Mouse (Mus musculus) liver, adult 2 months (tissue): ENCODE results near the gene Npy4r. TPM values are rescaled to one million over a fixed set of nuclear protein-coding genes. Genes with fewer than 3 reads are reported as not detected.
A peak's percentile ranks its signal among the peaks of the same experiment; 100 is the strongest.

ENCODE experiments used
- DNase-seq: peaks from one replicate; pipeline ENCODE4 v3.0.0-alpha.2; 2011; ENCODE audit warnings: low read depth, low spot score; ENCODE audit errors: extremely low read depth
- H3K27ac ChIP-seq: fragments of 200-500 bp; replicated peaks from 2 replicates; pipeline ENCODE4 v1.5.1; 2012; ENCODE audit warnings: low read depth, mild to moderate bottlenecking, control low read depth, inconsistent platforms, low read length; ENCODE audit not compliant: insufficient read depth
- H3K27me3 ChIP-seq: fragments of 200-500 bp; 2 replicates; pipeline ENCODE4 v1.6.1; 2012; ENCODE audit warnings: mild to moderate bottlenecking, moderate library complexity, low read length, inconsistent platforms; ENCODE audit not compliant: control insufficient read depth, insufficient read depth
- H3K36me3 ChIP-seq: fragments of 200-500 bp; 2 replicates; pipeline ENCODE4 v1.6.1; 2012; ENCODE audit warnings: low read length, inconsistent platforms; ENCODE audit not compliant: control insufficient read depth, insufficient read depth
- H3K4me1 ChIP-seq: fragments of 200-500 bp; 2 replicates; pipeline ENCODE4 v1.6.1; 2011; ENCODE audit warnings: low read length; ENCODE audit not compliant: control insufficient read depth, insufficient read depth
- H3K4me3 ChIP-seq: fragments of 200-500 bp; 2 replicates; pipeline ENCODE4 v1.5.1; 2011; ENCODE audit warnings: low read depth, mild to moderate bottlenecking, control low read depth, low read length, moderate library complexity; ENCODE audit not compliant: insufficient read depth
- H3K79me2 ChIP-seq: fragments of 200-500 bp; 2 replicates; pipeline ENCODE4 v1.6.1; 2012; ENCODE audit warnings: inconsistent platforms, mild to moderate bottlenecking, low read length, moderate library complexity; ENCODE audit not compliant: control insufficient read depth, insufficient read depth
- H3K9ac ChIP-seq: fragments of 200-500 bp; 2 replicates; pipeline ENCODE4 v1.6.1; 2012; ENCODE audit warnings: low read depth, mild to moderate bottlenecking, control low read depth, inconsistent platforms, low read length
- CTCF ChIP-seq: fragments of 200-500 bp; IDR thresholded peaks from 2 replicates; pipeline ENCODE4 v1.5.1; 2011; ENCODE audit warnings: low read depth, low read length, control low read depth
- POLR2A ChIP-seq: fragments of 200-500 bp; IDR thresholded peaks from 2 replicates; pipeline ENCODE4 v1.6.1; 2011; ENCODE audit warnings: low read length, control low read depth; ENCODE audit not compliant: insufficient read depth; ENCODE audit errors: extremely low read depth
- WGBS: fragments of 180-500 bp; shearing (Covaris S2); methylation state at CpG from one replicate; pipeline ENCODE4 v1.1.7; 2018; 5-methylcytosine and 5-hydroxymethylcytosine counted together
- polyA plus RNA-seq: library from polyadenylated mRNA; depleted of rRNA; stranded (reverse); fragments of >200 nt; gene quantifications from 2 replicates; pipeline ENCODE4 v1.2.3, GENCODE M21; 2012; rRNA removed
- total RNA-seq: library from RNA; depleted of rRNA; stranded (reverse); fragments of >200 nt; gene quantifications from 2 replicates; pipeline ENCODE4 v1.2.3, GENCODE M21; 2014; rRNA removed

Gene Npy4r
- total and polyA plus RNA-seq, 2 experiments, result under 0.01 TPM; not detected in 1

DNA sequence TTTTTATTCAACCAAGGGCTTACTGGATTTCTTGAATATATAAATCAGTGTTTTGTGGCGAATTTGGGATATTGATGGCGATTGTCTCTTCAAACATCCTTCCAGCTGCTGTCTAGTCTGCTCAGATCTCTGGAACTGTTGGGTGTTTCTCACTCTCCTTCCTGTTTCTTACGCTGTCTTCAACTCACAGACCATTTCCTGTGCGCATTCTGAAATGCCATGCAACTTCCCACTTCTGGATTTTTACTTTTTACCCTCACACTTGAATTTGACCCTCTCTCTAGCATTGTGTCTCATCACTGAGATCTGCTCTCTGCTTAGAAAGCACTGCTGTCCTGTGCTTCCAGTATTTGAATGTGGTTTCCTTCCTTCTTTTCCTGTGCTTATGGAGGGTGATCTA lies 44.7 kb downstream of the Npy4r start:
- 76% methylated on average over 4 of the region's 4 CpGs for WGBS
- Histone ChIP-seq H3K36me3 (no peaks in the 10 kb centered on the region), H3K9ac (no peak overlapping the region), H3K27me3 (no peaks in the 10 kb centered on the region), H3K79me2 (no peaks in the 10 kb centered on the region), H3K4me3 (no peak overlapping the region), H3K4me1 (no peaks in the 10 kb centered on the region), H3K27ac (no peak overlapping the region)
- no peak for DNase-seq
- no peak for TF ChIP-seq POLR2A
- TF ChIP-seq CTCF, result no peak

DNA sequence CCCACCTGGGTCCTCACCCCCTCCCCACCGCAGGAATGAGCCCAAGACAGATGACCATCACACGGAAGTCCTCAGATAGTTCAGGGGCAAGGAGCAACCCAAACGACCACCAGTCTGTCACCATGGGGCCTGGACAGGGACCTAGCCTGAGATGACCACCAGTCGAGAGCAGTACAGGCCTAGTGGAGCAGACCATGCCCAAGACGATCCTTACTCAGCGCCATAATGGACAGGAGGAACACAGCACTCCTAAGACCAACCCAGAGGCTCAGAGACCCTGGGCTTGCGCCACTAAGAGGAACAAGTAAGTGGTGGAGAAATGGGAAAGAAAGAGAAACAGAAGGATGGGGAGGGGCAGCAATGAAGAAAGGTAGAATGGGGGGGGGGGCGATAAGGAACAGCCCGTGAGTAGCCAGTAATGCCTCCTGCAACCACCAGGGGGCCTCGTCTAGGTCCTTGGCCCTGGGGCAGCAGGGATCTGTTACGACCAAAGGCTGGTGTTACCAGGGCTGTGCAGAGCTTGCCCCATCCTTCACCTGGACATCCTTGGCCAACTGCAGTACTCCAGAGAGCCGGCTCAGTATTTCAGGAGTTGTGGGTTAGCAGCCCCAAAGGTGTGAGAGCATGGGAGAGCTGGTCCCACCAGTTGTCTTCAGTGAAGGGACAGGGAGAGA lies 45.8 kb downstream of the Npy4r start:
- Histone ChIP-seq H3K9ac (no peak overlapping the region), H3K27ac (no peak overlapping the region), H3K4me3 (no peak overlapping the region), H3K4me1 (no peaks in the 10 kb centered on the region), H3K36me3 (no peaks in the 10 kb centered on the region), H3K27me3 (no peaks in the 10 kb centered on the region), H3K79me2 (no peaks in the 10 kb centered on the region)
- 54% methylated on average over 12 of the region's 12 CpGs for WGBS
- TF ChIP-seq POLR2A (no peak), CTCF (peak; percentile 77)
- peak; percentile 5 for DNase-seq

DNA sequence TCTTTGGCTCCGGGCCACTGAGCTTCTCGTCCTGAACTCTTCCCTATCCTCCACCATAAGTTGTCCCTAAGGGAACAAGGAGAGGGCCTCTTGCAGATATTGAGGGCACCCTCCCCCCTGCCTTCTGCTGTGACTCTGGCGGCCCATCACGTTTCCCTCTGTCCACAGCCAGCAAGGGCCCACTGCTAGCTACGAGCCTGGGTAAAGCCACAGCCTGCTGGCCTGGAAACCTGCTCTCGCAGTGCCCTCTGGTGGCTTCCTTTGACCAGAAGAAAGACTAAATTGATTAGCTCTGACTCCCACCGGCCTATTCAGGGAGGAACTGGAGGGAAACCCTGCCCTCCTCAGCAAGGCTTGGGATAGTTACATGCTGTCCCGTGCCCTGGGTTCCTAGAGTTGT lies 47.4 kb downstream of the Npy4r start:
- Histone ChIP-seq H3K79me2 (no peaks in the 10 kb centered on the region), H3K4me1 (no peaks in the 10 kb centered on the region), H3K27me3 (no peaks in the 10 kb centered on the region), H3K4me3 (no peak overlapping the region), H3K9ac (no peak overlapping the region), H3K27ac (no peak overlapping the region), H3K36me3 (no peaks in the 10 kb centered on the region)
- DNase-seq, result peak; percentile 45
- WGBS, result 13% methylated on average over 8 of the region's 8 CpGs
- TF ChIP-seq POLR2A, result no peak
- TF ChIP-seq CTCF, result peak; percentile 82

DNA sequence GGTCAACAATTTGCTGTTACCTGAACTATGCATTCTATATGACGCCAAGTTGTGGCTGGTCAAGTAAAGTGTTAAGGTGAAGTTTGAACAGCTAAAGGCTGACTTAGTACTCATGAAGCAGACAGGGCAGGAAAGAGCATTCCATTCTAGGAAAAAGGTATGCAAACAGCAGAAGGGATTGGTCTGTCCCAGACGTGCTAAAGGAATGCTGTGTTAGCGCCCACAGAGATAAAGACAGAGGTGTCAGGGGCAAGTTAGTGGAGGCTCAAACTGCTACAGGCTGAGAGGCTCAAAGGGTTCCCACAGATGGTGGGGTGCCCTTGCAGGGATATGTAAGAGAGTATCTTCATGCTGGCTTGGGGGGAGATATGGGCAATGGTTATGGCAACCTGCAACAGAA lies 48.4 kb downstream of the Npy4r start:
- TF ChIP-seq CTCF, result no peak
- TF ChIP-seq POLR2A, result no peak
- no peak for DNase-seq
- WGBS, result 86% methylated on average over 3 of the region's 3 CpGs

DNA sequence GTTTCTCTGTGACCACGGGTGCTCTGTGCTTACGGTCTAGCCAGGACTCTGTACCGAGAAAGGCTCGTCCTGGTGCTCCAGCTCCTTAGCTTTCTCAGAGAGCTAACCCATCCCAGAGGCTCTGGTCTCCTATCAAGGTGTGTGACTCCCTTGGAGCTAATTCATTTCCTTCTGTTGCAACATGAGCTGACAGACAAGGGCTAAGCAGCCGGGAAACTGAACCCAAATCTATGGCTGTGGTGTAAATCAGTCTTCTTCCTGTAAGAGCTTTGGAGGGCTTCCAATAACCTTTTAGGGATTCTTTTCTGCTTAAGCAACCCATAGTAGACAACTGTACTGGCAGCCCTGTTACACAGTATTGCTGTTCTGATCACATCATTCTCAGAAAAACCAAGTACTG lies 49.7 kb downstream of the Npy4r start, which contains the start of gene A630023A22Rik:
TSS of gene A630023A22Rik (minus strand) at position 154 of the 400 bp plus-strand sequence.
- 77% methylated on average over 5 of the region's 5 CpGs for WGBS
- TF ChIP-seq CTCF (no peak), POLR2A (no peak)
- DNase-seq, result no peak
- no peaks in the 10 kb centered on the region for H3K4me1 ChIP-seq
- no peak within 1 kb of the TSS for H3K4me3 ChIP-seq
- H3K36me3 ChIP-seq, result no peaks in the 10 kb centered on the region
- no peak within 1 kb of the TSS for H3K9ac ChIP-seq
- no peaks in the 10 kb centered on the region for H3K79me2 ChIP-seq
- H3K27me3 ChIP-seq, result no peaks in the 10 kb centered on the region
- no peak within 1 kb of the TSS for H3K27ac ChIP-seq

More for the DNA sequence above, 48.4 kb downstream of the Npy4r start:
- no peaks in the 10 kb centered on the region for H3K27me3 ChIP-seq
- H3K36me3 ChIP-seq, result no peaks in the 10 kb centered on the region
- no peak overlapping the region for H3K9ac ChIP-seq
- H3K27ac ChIP-seq, result no peak overlapping the region
- H3K4me1 ChIP-seq, result no peaks in the 10 kb centered on the region
- H3K4me3 ChIP-seq, result no peak overlapping the region
- H3K79me2 ChIP-seq, result no peaks in the 10 kb centered on the region

DNA sequence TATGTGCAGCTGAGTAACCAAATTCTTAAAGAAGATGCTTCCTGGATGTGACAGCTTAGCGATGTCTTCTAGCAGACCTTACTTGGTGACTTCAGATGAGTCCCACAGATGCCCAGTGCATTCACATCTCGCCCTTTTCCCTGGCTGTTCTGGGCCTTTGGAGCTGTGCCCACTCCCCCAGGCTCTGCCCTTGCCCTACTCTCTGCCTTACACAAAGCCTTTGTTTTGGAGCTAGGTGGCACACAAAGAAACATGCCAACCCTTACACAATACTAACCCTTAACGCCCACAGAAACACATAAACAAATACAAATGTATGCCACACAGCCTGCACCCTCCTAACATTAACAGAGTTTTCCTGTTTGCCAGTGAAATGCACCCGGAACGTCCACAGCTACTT lies 56.1 kb downstream of the Npy4r start:
- H3K4me1 ChIP-seq, result no peaks in the 10 kb centered on the region
- no peaks in the 10 kb centered on the region for H3K79me2 ChIP-seq
- WGBS, result 75% methylated on average over 5 of the region's 5 CpGs
- no peaks in the 10 kb centered on the region for H3K27me3 ChIP-seq
- H3K36me3 ChIP-seq, result no peaks in the 10 kb centered on the region
- no peak overlapping the region for H3K27ac ChIP-seq
- DNase-seq, result no peak
- H3K9ac ChIP-seq, result no peak overlapping the region
- H3K4me3 ChIP-seq, result no peak overlapping the region
- TF ChIP-seq CTCF (no peak), POLR2A (no peak)

Other genes starting within 250 kb of the Npy4r start
- gene Gdf10, start 228.9 kb downstream of the Npy4r start, total RNA-seq, result 0.92 and 1.3 TPM in 2 replicates
- gene Gdf10, start 228.9 kb downstream of the Npy4r start, polyA plus RNA-seq, result 3.1 and 3.6 TPM in 2 replicates
- gene Gdf2, start 211.4 kb downstream of the Npy4r start, total RNA-seq, result 12.3 and 13.1 TPM in 2 replicates
- gene Gdf2, start 211.4 kb downstream of the Npy4r start, polyA plus RNA-seq, result 4.9 and 5.4 TPM in 2 replicates
- gene Rbp3, start 198.5 kb downstream of the Npy4r start, total RNA-seq, result not detected in 2 replicates
- gene Rbp3, start 198.5 kb downstream of the Npy4r start, polyA plus RNA-seq, result not detected in 2 replicates
- gene Zfp488, start 173.7 kb downstream of the Npy4r start, total RNA-seq, result under 0.01 TPM in 2 replicates
- not detected in 2 replicates for gene Zfp488, start 173.7 kb downstream of the Npy4r start, polyA plus RNA-seq
- not detected in 2 replicates for gene Gm30083, start 137.3 kb downstream of the Npy4r start, total RNA-seq
- gene Gm30083, start 137.3 kb downstream of the Npy4r start, polyA plus RNA-seq, result not detected in 2 replicates
- gene Gm5460, start 135.7 kb downstream of the Npy4r start, total RNA-seq, result not detected in 2 replicates
- not detected in 2 replicates for gene Gm5460, start 135.7 kb downstream of the Npy4r start, polyA plus RNA-seq
- not detected in 2 replicates for gene Antxrl, start 99.8 kb downstream of the Npy4r start, total RNA-seq
- not detected in 2 replicates for gene Antxrl, start 99.8 kb downstream of the Npy4r start, polyA plus RNA-seq
- 0.07 TPM in 1 of 2 replicates, not detected in the other for gene Anxa8, start 66.5 kb downstream of the Npy4r start, total RNA-seq
- not detected in 2 replicates for gene Anxa8, start 66.5 kb downstream of the Npy4r start, polyA plus RNA-seq
- not detected in 2 replicates for gene A630023A22Rik, start 49.7 kb downstream of the Npy4r start, total RNA-seq
- not detected in 2 replicates for gene A630023A22Rik, start 49.7 kb downstream of the Npy4r start, polyA plus RNA-seq
- gene Gprin2, start 49.2 kb upstream of the Npy4r start, total RNA-seq, result under 0.01 and 0.09 TPM in 2 replicates
- 0.01 TPM in 1 of 2 replicates, not detected in the other for gene Gprin2, start 49.2 kb upstream of the Npy4r start, polyA plus RNA-seq
- gene Syt15, start 67.1 kb upstream of the Npy4r start, total RNA-seq, result 0.07 and 0.09 TPM in 2 replicates
- 0.12 and 0.22 TPM in 2 replicates for gene Syt15, start 67.1 kb upstream of the Npy4r start, polyA plus RNA-seq
- gene Shld2, start 158.0 kb upstream of the Npy4r start, total RNA-seq, result 25.4 and 36.4 TPM in 2 replicates
- gene Shld2, start 158.0 kb upstream of the Npy4r start, polyA plus RNA-seq, result 9.2 and 12.2 TPM in 2 replicates
- 691 and 755 TPM in 2 replicates for gene Glud1, start 158.2 kb upstream of the Npy4r start, total RNA-seq
- 633 and 710 TPM in 2 replicates for gene Glud1, start 158.2 kb upstream of the Npy4r start, polyA plus RNA-seq
- 56.3 and 66.7 TPM in 2 replicates for gene Fam25c, start 202.9 kb upstream of the Npy4r start, total RNA-seq
- 74.3 and 146 TPM in 2 replicates for gene Fam25c, start 202.9 kb upstream of the Npy4r start, polyA plus RNA-seq
- gene Sncg, start 222.3 kb upstream of the Npy4r start, total RNA-seq, result 0.20 and 0.46 TPM in 2 replicates
- 0.11 and 0.45 TPM in 2 replicates for gene Sncg, start 222.3 kb upstream of the Npy4r start, polyA plus RNA-seq
- gene Mmrn2, start 223.0 kb upstream of the Npy4r start, total RNA-seq, result 9.2 and 10.7 TPM in 2 replicates
- 3.0 and 3.4 TPM in 2 replicates for gene Mmrn2, start 223.0 kb upstream of the Npy4r start, polyA plus RNA-seq